Comparison of ENCODE assay signal across 8 mouse cellular contexts in genomic region chr11:75647681-75648211, GRCm38 (mm10). TPM values are rescaled to one million over a fixed set of nuclear protein-coding genes. Genes with fewer than 3 reads are reported as not detected.
DNase-seq lines count a peak whose midpoint lies in the region; ATAC-seq and TF ChIP-seq lines count a peak whose summit lies in the region.

No protein-coding gene starts in this region.

- peak; percentile 20; the same call in 1 of the 2 replicates for TF ChIP-seq EP300 in heart, adult 2 months (IDR thresholded peaks at IDR 0.05; ENCODE audit: insufficient read depth, low read depth, low read length)

- H3K4me3 ChIP-seq in hindbrain, embryonic 13.5 days, result no peak overlapping the region
- no peak overlapping the region for H3K4me3 ChIP-seq in hindbrain, embryonic 12.5 days
- no peak overlapping the region for H3K4me3 ChIP-seq in heart, adult 2 months

- no peak overlapping the region for H3K4me2 ChIP-seq in hindbrain, embryonic 13.5 days
- H3K4me2 ChIP-seq in hindbrain, embryonic 12.5 days (replicated peaks), result no peak overlapping the region

- 59% methylated on average over 6 of the region's 6 CpGs for WGBS in hindbrain, embryonic 13.5 days
- 74% methylated on average over 6 of the region's 6 CpGs for WGBS in hindbrain, embryonic 12.5 days
- 31% methylated on average over 6 of the region's 6 CpGs for WGBS in heart, adult 2 months

- H3K4me1 ChIP-seq in hindbrain, embryonic 13.5 days (replicated peaks), result peaks cover 25% of the 10 kb centered on the region
- peaks cover 17% of the 10 kb centered on the region for H3K4me1 ChIP-seq in hindbrain, embryonic 12.5 days
- H3K4me1 ChIP-seq in heart, adult 2 months (ENCODE audit: control insufficient read depth, insufficient read depth, low read length), result peaks cover 27% of the 10 kb centered on the region

- peak; percentile 46 for DNase-seq in right cerebral cortex, postnatal 4 days
- DNase-seq in right cerebral cortex, adult 2 months (ENCODE audit: low spot score in 2 of 2), result no peak
- peak; percentile 70 to 79 for DNase-seq in heart, adult 2 months
- DNase-seq in left cerebral cortex, postnatal 4 days, result peak; percentile 70
- no peak for DNase-seq in retina, embryonic 14.5 days (ENCODE audit: low spot score)
- DNase-seq in testis, postnatal 14 days (ENCODE audit: low spot score), result no peak

- peak; percentile 55; the same call in 1 of the 2 replicates for ATAC-seq in hindbrain, embryonic 13.5 days (ENCODE audit: low FRiP score)
- no peak for ATAC-seq in hindbrain, embryonic 12.5 days (ENCODE audit: low FRiP score)

- intact Hi-C loops in heart, adult 2 months (cut with DNase I), result loop anchor here (1.0 kb wide), 1 partner anchor 12 kb away; no protein-coding TSS in a partner anchor
- intact Hi-C loops in left cerebral cortex, postnatal 4 days (cut with DNase I), result no loop called here

- H3K27ac ChIP-seq in hindbrain, embryonic 13.5 days, result no peak overlapping the region
- H3K27ac ChIP-seq in hindbrain, embryonic 12.5 days, result no peak overlapping the region
- peak overlapping the region; percentile 98 for H3K27ac ChIP-seq in heart, adult 2 months

- H3K9ac ChIP-seq in hindbrain, embryonic 13.5 days, result no peak overlapping the region
- no peak overlapping the region for H3K9ac ChIP-seq in hindbrain, embryonic 12.5 days
- no peak overlapping the region for H3K9ac ChIP-seq in heart, adult 2 months (ENCODE audit: low read depth, low read length)

- TF ChIP-seq POLR2A in heart, adult 2 months (IDR thresholded peaks at IDR 0.05; ENCODE audit: insufficient read depth, low read depth, low read length), result peak; percentile 28; the same call in 1 of the 2 replicates

- peaks cover 33% of the 10 kb centered on the region for H3K36me3 ChIP-seq in hindbrain, embryonic 13.5 days
- H3K36me3 ChIP-seq in hindbrain, embryonic 12.5 days, result peaks cover 3% of the 10 kb centered on the region; the same call in 1 of the 2 replicates
- H3K36me3 ChIP-seq in heart, adult 2 months (ENCODE audit: control insufficient read depth, insufficient read depth, low read length), result peaks cover 2% of the 10 kb centered on the region; the same call in 1 of the 2 replicates

- H3K27me3 ChIP-seq in hindbrain, embryonic 13.5 days, result peaks cover 11% of the 10 kb centered on the region; the same call in 1 of the 2 replicates
- H3K27me3 ChIP-seq in hindbrain, embryonic 12.5 days, result peaks cover 6% of the 10 kb centered on the region
- no peaks in the 10 kb centered on the region for H3K27me3 ChIP-seq in heart, adult 2 months (ENCODE audit: control insufficient read depth, insufficient read depth, low read length)

- no peaks in the 10 kb centered on the region for H3K9me3 ChIP-seq in hindbrain, embryonic 13.5 days
- no peaks in the 10 kb centered on the region for H3K9me3 ChIP-seq in hindbrain, embryonic 12.5 days (replicated peaks)

- H3K79me2 ChIP-seq in heart, adult 2 months (replicated peaks; ENCODE audit: control insufficient read depth, insufficient read depth, low read length), result no peaks in the 10 kb centered on the region

- TF ChIP-seq CTCF in heart, adult 2 months (IDR thresholded peaks at IDR 0.05), result no peak

RNA-seq across cellular contexts. Expression of gene Myo1c, which starts 2.6 kb away (rescaled TPM):
- 8.8 and 9.6 TPM in 2 replicates for polyA plus RNA-seq in hindbrain, embryonic 13.5 days (2015; fragmentation: Nextera tagmentation; extraction: Ambion mirVana)
- 18.7 and 19.3 TPM in 2 replicates for polyA plus RNA-seq in hindbrain, embryonic 12.5 days (2016; fragmentation: Nextera tagmentation; extraction: Ambion mirVana)
- 100 to 1,000 TPM in 1 of 2 experiments, 10 to 100 TPM in 1; 96.9 to 105 TPM for total RNA-seq in heart, adult 2 months (2021)
- polyA plus RNA-seq in heart, adult 2 months (2012; rRNA removed), result 68.7 and 94.7 TPM in 2 replicates
- total RNA-seq in left cerebral cortex, postnatal 4 days (2021), result 10 to 100 TPM; 38.1 to 41.0 TPM

RNA-seq across cellular contexts. Expression of gene Inpp5k, which starts 17.0 kb away (rescaled TPM):
- polyA plus RNA-seq in hindbrain, embryonic 13.5 days (2015; fragmentation: Nextera tagmentation; extraction: Ambion mirVana), result 38.8 and 41.2 TPM in 2 replicates
- polyA plus RNA-seq in hindbrain, embryonic 12.5 days (2016; fragmentation: Nextera tagmentation; extraction: Ambion mirVana), result 28.7 and 30.3 TPM in 2 replicates
- 10 to 100 TPM; 24.5 to 30.2 TPM for total RNA-seq in heart, adult 2 months (2021)
- 42.8 and 59.8 TPM in 2 replicates for polyA plus RNA-seq in heart, adult 2 months (2012; rRNA removed)
- total RNA-seq in left cerebral cortex, postnatal 4 days (2021), result 10 to 100 TPM; 45.5 to 47.2 TPM

RNA-seq across cellular contexts. Expression of gene Crk, which starts 31.3 kb away (rescaled TPM):
- 120 TPM in 2 replicates for polyA plus RNA-seq in hindbrain, embryonic 13.5 days (2015; fragmentation: Nextera tagmentation; extraction: Ambion mirVana)
- 136 and 138 TPM in 2 replicates for polyA plus RNA-seq in hindbrain, embryonic 12.5 days (2016; fragmentation: Nextera tagmentation; extraction: Ambion mirVana)
- 10 to 100 TPM; 82.9 to 90.3 TPM for total RNA-seq in heart, adult 2 months (2021)
- 27.6 and 64.4 TPM in 2 replicates for polyA plus RNA-seq in heart, adult 2 months (2012; rRNA removed)
- total RNA-seq in left cerebral cortex, postnatal 4 days (2021), result 100 to 1,000 TPM; 118 to 119 TPM

RNA-seq across cellular contexts. Expression of gene Pitpna, which starts 59.8 kb away (rescaled TPM):
- 94.8 and 101 TPM in 2 replicates for polyA plus RNA-seq in hindbrain, embryonic 13.5 days (2015; fragmentation: Nextera tagmentation; extraction: Ambion mirVana)
- polyA plus RNA-seq in hindbrain, embryonic 12.5 days (2016; fragmentation: Nextera tagmentation; extraction: Ambion mirVana), result 116 and 125 TPM in 2 replicates
- 10 to 100 TPM; 96.6 to 99.1 TPM for total RNA-seq in heart, adult 2 months (2021)
- polyA plus RNA-seq in heart, adult 2 months (2012; rRNA removed), result 57.2 and 95.9 TPM in 2 replicates
- total RNA-seq in left cerebral cortex, postnatal 4 days (2021), result 100 to 1,000 TPM; 249 to 259 TPM

Comparison
In these comparisons a context has a peak if more than half of its experiments do, and no peak if none do; other contexts are left out.
1. DNase-seq: peak in right cerebral cortex, postnatal 4 days (single experiment), heart, adult 2 months (2 of 2) and left cerebral cortex, postnatal 4 days (single experiment); none in right cerebral cortex, adult 2 months (0 of 2), retina, embryonic 14.5 days (single experiment) and testis, postnatal 14 days (single experiment).